Mouse (Mus musculus) MEL (cell line): ENCODE results near the gene Ctnna2. TPM values are rescaled to one million over a fixed set of nuclear protein-coding genes. Genes with fewer than 3 reads are reported as not detected.

Source experiments
- DNase-seq: peaks from one replicate; pipeline ENCODE4 v3.0.0; 2011; ENCODE audit warnings: low read depth, low spot score
- H3K27ac ChIP-seq: 2 replicates; pipeline ENCODE4 v1.5.1; 2012; ENCODE audit warnings: low read depth, mild to moderate bottlenecking, control low read depth, low read length, moderate library complexity; ENCODE audit not compliant: control insufficient read depth
- H3K27me3 ChIP-seq, 2 experiments: fragments of 150-350 bp in 1 of 2; sonication (generic) in 1 of 2; 2 replicates each; pipeline ENCODE4 v1.6.1; 2012; ENCODE audit warnings: low read length in 2 of 2, mild to moderate bottlenecking in 2 of 2, improper control_type of control experiment in 1 of 2, moderate library complexity in 1 of 2; ENCODE audit not compliant: insufficient read depth in 2 of 2, control insufficient read depth in 1 of 2
- H3K36me3 ChIP-seq, 2 experiments: 2 replicates each; pipeline ENCODE4 v1.6.1; 2012 to 2014; ENCODE audit warnings: low read length in 2 of 2, improper control_type of control experiment in 1 of 2, inconsistent platforms in 1 of 2, mild to moderate bottlenecking in 1 of 2; ENCODE audit not compliant: insufficient read depth in 2 of 2, control insufficient read depth in 1 of 2
- H3K4me1 ChIP-seq, 2 experiments: fragments of 150-350 bp in 1 of 2; sonication (generic) in 1 of 2; 2 replicates each; pipeline ENCODE4 v1.6.1; 2012; ENCODE audit warnings: low read length in 2 of 2, improper control_type of control experiment in 1 of 2, mild to moderate bottlenecking in 1 of 2; ENCODE audit not compliant: insufficient read depth in 2 of 2, control insufficient read depth in 1 of 2
- H3K4me3 ChIP-seq, 2 experiments: fragments of 150-350 bp in 1 of 2; sonication (generic) in 1 of 2; 2 replicates each; pipeline ENCODE4 v1.5.1; 2012; ENCODE audit warnings: low read depth in 2 of 2, low read length in 2 of 2, mild to moderate bottlenecking in 2 of 2, moderate library complexity in 2 of 2, control low read depth in 1 of 2, improper control_type of control experiment in 1 of 2; ENCODE audit not compliant: control insufficient read depth in 1 of 2, insufficient read depth in 1 of 2
- H3K79me2 ChIP-seq: 2 replicates; pipeline ENCODE4 v1.6.1; 2012; ENCODE audit warnings: mild to moderate bottlenecking, low read length, moderate library complexity; ENCODE audit not compliant: control insufficient read depth, poor library complexity, insufficient read depth
- H3K9ac ChIP-seq: 2 replicates; pipeline ENCODE4 v1.6.1; 2012; ENCODE audit warnings: low read depth, mild to moderate bottlenecking, control low read depth, low read length, moderate library complexity; ENCODE audit not compliant: control insufficient read depth, poor library complexity, severe bottlenecking
- H3K9me3 ChIP-seq: fragments of 150-350 bp; sonication (generic); replicated peaks from 2 replicates; pipeline ENCODE4 v1.6.1; 2012; ENCODE audit warnings: mild to moderate bottlenecking, low read length, improper control_type of control experiment, moderate library complexity; ENCODE audit not compliant: insufficient read depth
- CHD1 ChIP-seq: IDR thresholded peaks from 2 replicates; pipeline ENCODE4 v1.6.1; 2012; ENCODE audit warnings: low read depth, mild to moderate bottlenecking, inconsistent platforms, low read length, improper control_type of control experiment
- CHD2 ChIP-seq: IDR thresholded peaks from 2 replicates; pipeline ENCODE4 v1.6.1; 2011; ENCODE audit warnings: low read length, improper control_type of control experiment
- E2F4 ChIP-seq: IDR thresholded peaks from 2 replicates; pipeline ENCODE4 v1.6.1; 2011; ENCODE audit warnings: low read depth, low read length, improper control_type of control experiment, borderline replicate concordance
- ELF1 ChIP-seq: IDR thresholded peaks from 2 replicates; pipeline ENCODE4 v1.6.1; 2014; ENCODE audit warnings: low read depth, mild to moderate bottlenecking, inconsistent platforms, low read length, improper control_type of control experiment, moderate library complexity
- EP300 ChIP-seq, 2 experiments: IDR thresholded peaks; 2 replicates each; pipeline ENCODE4 v1.6.1; 2011; ENCODE audit warnings: improper control_type of control experiment in 2 of 2, low read length in 2 of 2, low read depth in 1 of 2, mild to moderate bottlenecking in 1 of 2
- ETS1 ChIP-seq: IDR thresholded peaks from 2 replicates; pipeline ENCODE4 v1.6.1; 2012; ENCODE audit warnings: low read depth, mild to moderate bottlenecking, inconsistent platforms, low read length, improper control_type of control experiment, moderate library complexity
- GABPA ChIP-seq: IDR thresholded peaks from 2 replicates; pipeline ENCODE4 v1.6.1; 2012; ENCODE audit warnings: low read depth, mild to moderate bottlenecking, inconsistent platforms, low read length, improper control_type of control experiment, moderate library complexity
- JUND ChIP-seq: IDR thresholded peaks from 2 replicates; pipeline ENCODE4 v1.6.1; 2011; ENCODE audit warnings: low read depth, mild to moderate bottlenecking, improper control_type of control experiment, low read length
- KAT2A ChIP-seq: conservative IDR thresholded peaks from 2 replicates; pipeline ENCODE4 v1.6.1; 2012; ENCODE audit warnings: low read depth, low read length, improper control_type of control experiment, inconsistent platforms
- MAZ ChIP-seq: IDR thresholded peaks from 2 replicates; pipeline ENCODE4 v1.6.1; 2012; ENCODE audit warnings: low read depth, mild to moderate bottlenecking, inconsistent platforms, low read length, improper control_type of control experiment
- MEF2A ChIP-seq: IDR thresholded peaks from 2 replicates; pipeline ENCODE4 v1.6.1; 2014; ENCODE audit warnings: low read depth, mild to moderate bottlenecking, inconsistent platforms, low read length, improper control_type of control experiment; ENCODE audit not compliant: poor library complexity, insufficient replicate concordance, severe bottlenecking; ENCODE audit errors: extremely low read depth
- MYB ChIP-seq: IDR thresholded peaks from 2 replicates; pipeline ENCODE4 v1.6.1; 2011; ENCODE audit warnings: mild to moderate bottlenecking, low read depth, low read length, improper control_type of control experiment
- NELFE ChIP-seq: IDR thresholded peaks from 2 replicates; pipeline ENCODE4 v1.6.1; 2011; ENCODE audit warnings: low read depth, low read length, improper control_type of control experiment
- NRF1 ChIP-seq: IDR thresholded peaks from 2 replicates; pipeline ENCODE4 v1.6.1; 2014; ENCODE audit warnings: low read depth, mild to moderate bottlenecking, inconsistent platforms, low read length, improper control_type of control experiment, moderate library complexity; ENCODE audit not compliant: poor library complexity, insufficient read depth, severe bottlenecking
- POLR2AphosphoS2 ChIP-seq: IDR thresholded peaks from 2 replicates; pipeline ENCODE4 v1.6.1; 2011; ENCODE audit warnings: low read length, improper control_type of control experiment
- POLR2AphosphoS5 ChIP-seq: IDR thresholded peaks from 2 replicates; pipeline ENCODE4 v1.6.1; 2012; ENCODE audit warnings: low read depth, borderline replicate concordance, mild to moderate bottlenecking, inconsistent platforms, low read length, moderate library complexity, mixed read lengths
- SIN3A ChIP-seq: IDR thresholded peaks from 2 replicates; pipeline ENCODE4 v1.6.1; 2012; ENCODE audit warnings: low read length, improper control_type of control experiment, inconsistent platforms
- SMC3 ChIP-seq: IDR thresholded peaks from 2 replicates; pipeline ENCODE4 v1.6.1; 2011; ENCODE audit warnings: low read depth, low read length, improper control_type of control experiment
- TAL1 ChIP-seq: IDR thresholded peaks from 2 replicates; pipeline ENCODE4 v1.6.1; 2012; ENCODE audit warnings: mild to moderate bottlenecking, inconsistent platforms, low read length, moderate library complexity, mixed read lengths
- TCF12 ChIP-seq: IDR thresholded peaks from 2 replicates; pipeline ENCODE4 v1.6.1; 2014; ENCODE audit warnings: low read depth, mild to moderate bottlenecking, inconsistent platforms, low read length, improper control_type of control experiment, moderate library complexity
- UBTF ChIP-seq: IDR thresholded peaks from 2 replicates; pipeline ENCODE4 v1.6.1; 2012; ENCODE audit warnings: low read depth, mild to moderate bottlenecking, inconsistent platforms, low read length, improper control_type of control experiment, moderate library complexity, borderline replicate concordance; ENCODE audit not compliant: insufficient read depth
- USF1 ChIP-seq: IDR thresholded peaks from 2 replicates; pipeline ENCODE4 v1.6.1; 2014; ENCODE audit warnings: low read depth, mild to moderate bottlenecking, inconsistent platforms, low read length, improper control_type of control experiment, moderate library complexity
- USF2 ChIP-seq, 2 experiments: IDR thresholded peaks; 2 replicates each; pipeline ENCODE4 v1.6.1; 2011 to 2012; ENCODE audit warnings: improper control_type of control experiment in 2 of 2, low read length in 2 of 2, borderline replicate concordance in 1 of 2, inconsistent platforms in 1 of 2, low read depth in 1 of 2, mild to moderate bottlenecking in 1 of 2; ENCODE audit not compliant: insufficient read depth in 1 of 2
- ZC3H11A ChIP-seq: IDR thresholded peaks from 2 replicates; pipeline ENCODE4 v1.6.1; 2012; ENCODE audit warnings: low read depth, mild to moderate bottlenecking, inconsistent platforms, low read length, improper control_type of control experiment
- ZMIZ1 ChIP-seq: IDR thresholded peaks from 2 replicates; pipeline ENCODE4 v1.6.1; 2012; ENCODE audit warnings: low read depth, mild to moderate bottlenecking, inconsistent platforms, low read length, improper control_type of control experiment, moderate library complexity
- ZNF384 ChIP-seq: IDR thresholded peaks from 2 replicates; pipeline ENCODE4 v1.6.1; 2012; ENCODE audit warnings: low read depth, mild to moderate bottlenecking, inconsistent platforms, low read length, improper control_type of control experiment
- polyA plus RNA-seq, 2 experiments: library from polyadenylated mRNA; stranded (reverse) in 1 of 2; unstranded in 1 of 2; fragments of >175 nt in 1 of 2; fragments of >200 nt in 1 of 2; gene quantifications; 2 replicates each; pipeline versions ENCODE4 v1.2.1 to v1.2.4; 2012; ENCODE audit warnings: low replicate concordance in 2 of 2, low read depth in 1 of 2; ENCODE audit not compliant: insufficient read length in 2 of 2, insufficient read depth in 1 of 2, missing spikeins in 1 of 2
- total RNA-seq: library from RNA; depleted of rRNA; stranded (reverse); fragments of 300-350 nt; gene quantifications from 2 replicates; pipeline ENCODE4 v1.2.3, GENCODE M21; 2012

Gene Ctnna2
- total and polyA plus RNA-seq, 3 experiments = not detected

DNA sequence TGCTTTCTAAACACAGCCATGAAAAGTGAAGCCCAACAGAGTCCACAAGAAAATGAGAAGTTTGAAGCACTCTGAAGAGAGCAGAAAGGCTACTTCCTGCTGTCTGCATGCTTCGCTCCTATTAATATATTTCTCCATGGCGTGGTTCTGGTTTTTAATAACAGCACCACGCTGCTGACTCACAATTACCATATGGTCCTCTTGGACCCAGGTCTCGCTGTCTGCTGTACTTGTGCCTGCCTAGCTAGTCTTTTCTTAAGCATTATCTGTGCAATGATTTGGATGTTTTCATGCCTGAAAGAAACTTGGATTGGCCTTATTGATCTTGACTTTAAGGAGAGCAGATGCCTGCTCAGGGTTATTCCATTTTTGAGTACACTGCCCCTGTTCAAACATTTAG is 28.2 kb downstream of the Ctnna2 start:
- no peaks in the 10 kb centered on the region for H3K36me3 ChIP-seq
- no peaks in the 10 kb centered on the region for H3K4me1 ChIP-seq
- no peaks in the 10 kb centered on the region for H3K79me2 ChIP-seq
- H3K27ac ChIP-seq = no peak overlapping the region
- H3K9ac ChIP-seq = no peak overlapping the region
- TF ChIP-seq MEF2A = no peak
- TF ChIP-seq E2F4 = no peak
- TF ChIP-seq POLR2AphosphoS2 = no peak
- no peak for TF ChIP-seq CHD1
- TF ChIP-seq NELFE = no peak
- TF ChIP-seq ZNF384 = no peak
- TF ChIP-seq POLR2AphosphoS5 = no peak
- no peak for TF ChIP-seq ETS1
- no peak for TF ChIP-seq USF2 (IDR thresholded peaks at IDR 0.05; ENCODE audit: borderline replicate concordance in 1 of 2, insufficient read depth in 1 of 2, low read depth in 1 of 2, low read length in 2 of 2)
- TF ChIP-seq ZMIZ1 = no peak
- DNase-seq = no peak
- H3K27me3 ChIP-seq = no peaks in the 10 kb centered on the region
- H3K4me3 ChIP-seq = no peak overlapping the region
- H3K9me3 ChIP-seq = no peaks in the 10 kb centered on the region

DNA sequence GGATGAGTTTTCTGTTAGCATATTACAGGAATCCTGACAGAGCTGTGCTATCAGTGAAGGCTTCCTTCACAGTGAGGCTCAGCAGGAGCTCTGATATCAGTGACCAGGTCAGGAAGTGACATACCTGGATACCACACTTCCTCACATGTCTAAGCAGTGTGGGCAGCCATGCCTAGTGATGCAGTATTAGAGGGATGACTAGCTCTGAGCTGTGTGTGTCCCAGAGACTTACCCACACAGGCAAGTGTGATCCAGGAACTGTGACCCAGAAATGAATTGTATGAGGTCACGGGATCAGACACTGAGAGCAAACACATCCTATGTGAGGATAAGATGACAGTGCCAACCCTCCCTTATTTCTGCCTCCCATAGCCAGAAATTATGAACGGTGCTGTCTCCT is 28.8 kb downstream of the Ctnna2 start:
- H3K9me3 ChIP-seq = no peaks in the 10 kb centered on the region
- no peak overlapping the region for H3K27ac ChIP-seq

More for the DNA sequence above, 28.8 kb downstream of the Ctnna2 start:
- Histone ChIP-seq H3K4me1 (no peaks in the 10 kb centered on the region), H3K9ac (no peak overlapping the region), H3K27me3 (no peaks in the 10 kb centered on the region), H3K4me3 (no peak overlapping the region), H3K36me3 (no peaks in the 10 kb centered on the region), H3K79me2 (no peaks in the 10 kb centered on the region)
- no peak for DNase-seq
- TF ChIP-seq GABPA (no peak), E2F4 (no peak), USF2 (IDR thresholded peaks at IDR 0.05; ENCODE audit: borderline replicate concordance in 1 of 2, insufficient read depth in 1 of 2, low read depth in 1 of 2, low read length in 2 of 2) (no peak), ZC3H11A (no peak), UBTF (no peak), NRF1 (no peak), MEF2A (no peak), EP300 (IDR thresholded peaks at IDR 0.05; ENCODE audit: low read depth in 1 of 2, low read length in 2 of 2) (no peak), MYB (no peak), SMC3 (no peak), JUND (no peak), TAL1 (no peak), KAT2A (no peak), MAZ (no peak), SIN3A (no peak), CHD2 (no peak), TCF12 (no peak), USF1 (no peak), ELF1 (no peak), ZNF384 (no peak)
